ENCODE assay signal across 26 mouse cellular contexts in genomic region chr1:20973389-20973788, GRCm38 (mm10). TPM values are rescaled to one million over a fixed set of nuclear protein-coding genes. Genes with fewer than 3 reads are reported as not detected.
DNase-seq lines count a peak whose midpoint lies in the region; ATAC-seq lines count a peak whose summit lies in the region.
"Had no signal": no experiment of that assay in that cellular context is flagged by ENCODE, and none has a peak within 500 bp of the region (broad histone marks: within the 10 kb centered on the region; RNA-seq: fewer than 3 reads in every experiment).

No protein-coding gene starts in this region.

- H3K4me3 ChIP-seq in hindbrain, embryonic 14.5 days (replicated peaks; ENCODE audit: low read length), result no peak overlapping the region
- no peak overlapping the region for H3K4me3 ChIP-seq in hindbrain, embryonic 10.5 days
- peak overlapping the region; percentile 28 for H3K4me3 ChIP-seq in megakaryocyte, embryonic 14.5 days (replicated peaks)
- H3K4me3 ChIP-seq: embryonic facial prominence, embryonic 10.5 days; embryonic facial prominence, embryonic 12.5 days; forebrain, embryonic 13.5 days; forebrain, embryonic 15.5 days had no signal

- H3K9me3 ChIP-seq in hindbrain, embryonic 14.5 days (ENCODE audit: control insufficient read depth, low read length), result no peaks in the 10 kb centered on the region
- no peaks in the 10 kb centered on the region for H3K9me3 ChIP-seq in hindbrain, embryonic 10.5 days
- H3K9me3 ChIP-seq in megakaryocyte, embryonic 14.5 days, result peaks cover 7% of the 10 kb centered on the region; the same call in 1 of the 2 replicates
- H3K9me3 ChIP-seq: embryonic facial prominence, embryonic 10.5 days; embryonic facial prominence, embryonic 12.5 days; forebrain, embryonic 13.5 days; forebrain, embryonic 15.5 days; G1E had no signal

- ATAC-seq in hindbrain, embryonic 14.5 days (ENCODE audit: low FRiP score), result no peak
- no peak for ATAC-seq in megakaryocyte, adult 5-6 weeks (ENCODE audit: poor library complexity, severe bottlenecking)
- peak; percentile 93 for ATAC-seq in common myeloid progenitor, adult 5-6 weeks (replicated peaks; ENCODE audit: low read depth, poor library complexity, severe bottlenecking)
- ATAC-seq in megakaryocyte progenitor cell, adult 5-6 weeks (replicated peaks; ENCODE audit: poor library complexity), result peak; percentile 87
- no peak for ATAC-seq in monocyte, adult 5-6 weeks (replicated peaks; ENCODE audit: insufficient number of reproducible peaks, low FRiP score, low TSS enrichment, poor library complexity, severe bottlenecking)
- ATAC-seq: activated CD4-positive, CD25-positive, alpha-beta regulatory T cell, adult 4 months; CD4-positive, CD25-positive, alpha-beta regulatory T cell, adult 4 months; forebrain, embryonic 13.5 days; forebrain, embryonic 15.5 days; Patski had no signal

- WGBS in hindbrain, embryonic 14.5 days, result 94% methylated on average over 6 of the region's 6 CpGs
- WGBS in hindbrain, embryonic 10.5 days, result 98% methylated on average over 6 of the region's 6 CpGs

- no peak overlapping the region for H3K4me2 ChIP-seq in hindbrain, embryonic 14.5 days (replicated peaks)
- H3K4me2 ChIP-seq: embryonic facial prominence, embryonic 12.5 days; forebrain, embryonic 13.5 days; forebrain, embryonic 15.5 days had no signal

- DNase-seq in hindbrain, embryonic 14.5 days (ENCODE audit: low spot score), result peak; percentile 19
- no peak for DNase-seq in hindbrain, embryonic 10.5 days (ENCODE audit: low spot score)
- no peak for DNase-seq in cerebellum, postnatal 25 days
- DNase-seq: adrenal gland, adult 8-10 months; adrenal gland, postnatal 14 days; adrenal gland, postnatal 36 days; B cell, adult 2 months; cerebellum, adult 11-12 months; cerebellum, adult 2 months; cerebellum, adult 9-10 months; cerebellum, postnatal 10 days; cerebellum, postnatal 36 days had no signal

- no peak overlapping the region for H3K9ac ChIP-seq in hindbrain, embryonic 14.5 days
- H3K9ac ChIP-seq: embryonic facial prominence, embryonic 12.5 days; forebrain, embryonic 13.5 days; forebrain, embryonic 15.5 days had no signal

- H3K4me1 ChIP-seq in hindbrain, embryonic 14.5 days (replicated peaks; ENCODE audit: control insufficient read depth, insufficient read depth, low read length), result no peaks in the 10 kb centered on the region
- no peaks in the 10 kb centered on the region for H3K4me1 ChIP-seq in hindbrain, embryonic 10.5 days (replicated peaks)
- peaks cover 22% of the 10 kb centered on the region for H3K4me1 ChIP-seq in megakaryocyte, embryonic 14.5 days
- H3K4me1 ChIP-seq: embryonic facial prominence, embryonic 10.5 days; embryonic facial prominence, embryonic 12.5 days; forebrain, embryonic 13.5 days; forebrain, embryonic 15.5 days had no signal

- no peaks in the 10 kb centered on the region for H3K27me3 ChIP-seq in hindbrain, embryonic 14.5 days (ENCODE audit: control insufficient read depth, insufficient read depth, low read length)
- no peaks in the 10 kb centered on the region for H3K27me3 ChIP-seq in hindbrain, embryonic 10.5 days (ENCODE audit: insufficient read depth, poor library complexity, severe bottlenecking)
- no peaks in the 10 kb centered on the region for H3K27me3 ChIP-seq in megakaryocyte, embryonic 14.5 days (replicated peaks)
- H3K27me3 ChIP-seq: CH12.LX; embryonic facial prominence, embryonic 12.5 days; forebrain, embryonic 13.5 days; forebrain, embryonic 15.5 days; Patski had no signal

- H3K36me3 ChIP-seq in hindbrain, embryonic 14.5 days (replicated peaks; ENCODE audit: control insufficient read depth, insufficient read depth), result no peaks in the 10 kb centered on the region
- no peaks in the 10 kb centered on the region for H3K36me3 ChIP-seq in hindbrain, embryonic 10.5 days
- peaks cover 2% of the 10 kb centered on the region for H3K36me3 ChIP-seq in megakaryocyte, embryonic 14.5 days (replicated peaks; ENCODE audit: low read length)
- H3K36me3 ChIP-seq: embryonic facial prominence, embryonic 10.5 days; embryonic facial prominence, embryonic 12.5 days; forebrain, embryonic 15.5 days; G1E had no signal

- no peak overlapping the region for H3K27ac ChIP-seq in hindbrain, embryonic 14.5 days
- no peak overlapping the region for H3K27ac ChIP-seq in hindbrain, embryonic 10.5 days
- H3K27ac ChIP-seq: embryonic facial prominence, embryonic 10.5 days; embryonic facial prominence, embryonic 12.5 days; forebrain, embryonic 13.5 days; forebrain, embryonic 15.5 days had no signal

RNA-seq across cellular contexts. Expression of gene Efhc1, which starts 22.0 kb away (rescaled TPM):
- polyA plus RNA-seq in hindbrain, embryonic 14.5 days (2014; fragmentation: Nextera tagmentation; extraction: Ambion mirVana), result 3.4 and 3.5 TPM in 2 replicates
- 2.1 and 2.3 TPM in 2 replicates for polyA plus RNA-seq in hindbrain, embryonic 10.5 days (2016; fragmentation: Nextera tagmentation; extraction: Ambion mirVana)
- 0.78 TPM in 1 of 2 replicates, not detected in the other for polyA plus RNA-seq in megakaryocyte, embryonic 14.5 days (2012; ENCODE audit: insufficient read depth, low replicate concordance)
- 0.21 and 0.85 TPM in 2 replicates for total RNA-seq in megakaryocyte, adult 5-6 weeks (2015)
- total RNA-seq in megakaryocyte, adult 5-6 weeks (2017), result not detected in 2 replicates
- total RNA-seq in common myeloid progenitor, adult 5-6 weeks (2017), result 0.73 TPM in 1 of 2 replicates, not detected in the other
- total RNA-seq in megakaryocyte progenitor cell, adult 5-6 weeks (2015), result 0.07 and 1.5 TPM in 2 replicates
- total RNA-seq in megakaryocyte progenitor cell, adult 5-6 weeks (2017), result 0.20 and 0.21 TPM in 2 replicates
- total RNA-seq in monocyte, adult 5-6 weeks (2017), result 0.39 TPM in 1 of 3 replicates, not detected in the others
- total RNA-seq: CH12.LX, G1E had no signal
- polyA plus RNA-seq: G1E had no signal

Comparison
In these comparisons a context has a peak if more than half of its experiments do, and no peak if none do; other contexts are left out.
1. ATAC-seq: peak in common myeloid progenitor, adult 5-6 weeks (single experiment) and megakaryocyte progenitor cell, adult 5-6 weeks (single experiment); none in hindbrain, embryonic 14.5 days (single experiment), megakaryocyte, adult 5-6 weeks (single experiment) and monocyte, adult 5-6 weeks (single experiment).